Mouse (Mus musculus) hindbrain, embryonic 15.5 days (tissue): ENCODE data around the gene Ube2g2. TPM values are rescaled to one million over a fixed set of nuclear protein-coding genes. Genes with fewer than 3 reads are reported as not detected.

Source experiments
- ATAC-seq: fragments of 200-750 bp; cut with Nextera tagmentation; 2 replicates; pipeline ENCODE4 v1.8.0; 2017; ENCODE audit warnings: low read depth, moderate number of reproducible peaks, moderate TSS enrichment; ENCODE audit not compliant: low FRiP score
- H3K27ac ChIP-seq: fragments of 300-500 bp; sonication (generic); replicated peaks from 2 replicates; pipeline ENCODE4 v1.5.1; 2015; ENCODE audit warnings: mild to moderate bottlenecking, inconsistent platforms
- H3K27me3 ChIP-seq: fragments of 300-500 bp; sonication (generic); 2 replicates; pipeline ENCODE4 v1.6.1; 2015; ENCODE audit warnings: control low read depth, inconsistent platforms
- H3K36me3 ChIP-seq: fragments of 300-500 bp; sonication (generic); 2 replicates; pipeline ENCODE4 v1.6.1; 2015; ENCODE audit warnings: control low read depth, inconsistent platforms
- H3K4me1 ChIP-seq: fragments of 300-500 bp; sonication (generic); replicated peaks from 2 replicates; pipeline ENCODE4 v1.6.1; 2015; ENCODE audit warnings: control low read depth, inconsistent platforms
- H3K4me2 ChIP-seq: fragments of 300-500 bp; sonication (generic); 2 replicates; pipeline ENCODE4 v1.6.1; 2015; ENCODE audit warnings: moderate library complexity, mild to moderate bottlenecking, inconsistent platforms
- H3K4me3 ChIP-seq: fragments of 300-500 bp; sonication (generic); 2 replicates; pipeline ENCODE4 v1.5.1; 2015; ENCODE audit warnings: mild to moderate bottlenecking, inconsistent platforms
- H3K9ac ChIP-seq: fragments of 300-500 bp; sonication (generic); 2 replicates; pipeline ENCODE4 v1.6.1; 2015; ENCODE audit warnings: inconsistent platforms
- H3K9me3 ChIP-seq: fragments of 300-500 bp; sonication (generic); 2 replicates; pipeline ENCODE4 v1.6.1; 2016; ENCODE audit warnings: control low read depth, inconsistent platforms
- WGBS: fragments of 180-500 bp; shearing (Covaris S2); methylation state at CpG from one replicate; pipeline ENCODE4 v1.1.7; 2015; 5-methylcytosine and 5-hydroxymethylcytosine counted together
- polyA plus RNA-seq: library from polyadenylated mRNA; unstranded; fragments of >200 nt; fragmentation: Nextera tagmentation; extraction: Ambion mirVana; gene quantifications from 2 replicates; pipeline ENCODE4 v1.2.1, GENCODE M21; 2015

Gene Ube2g2
- polyA plus RNA-seq, 1 experiment from 2014 or later = 90.0 TPM

GRCm38 (mm10) chr10:77627497-77627896 is 5.4 kb downstream of the Ube2g2 start:
- Histone ChIP-seq H3K27me3 (no peaks in the 10 kb centered on the region), H3K9me3 (no peaks in the 10 kb centered on the region), H3K4me3 (no peak overlapping the region), H3K36me3 (peaks cover 9% of the 10 kb centered on the region; the same call in 1 of the 2 replicates), H3K9ac (no peak overlapping the region), H3K27ac (no peak overlapping the region), H3K4me1 (peaks cover 42% of the 10 kb centered on the region), H3K4me2 (no peak overlapping the region)
- peak; percentile 67 for ATAC-seq
- WGBS = 27% methylated on average over 2 of the region's 2 CpGs

- H3K4me1 ChIP-seq = peaks cover 31% of the 10 kb centered on the region
- H3K4me2 ChIP-seq = no peak overlapping the region
- H3K9me3 ChIP-seq = no peaks in the 10 kb centered on the region
- no peak overlapping the region for H3K27ac ChIP-seq
- no peak overlapping the region for H3K9ac ChIP-seq
- 89% methylated on average over 3 of the region's 3 CpGs for WGBS
- no peaks in the 10 kb centered on the region for H3K27me3 ChIP-seq
- peaks cover 13% of the 10 kb centered on the region for H3K36me3 ChIP-seq
- no peak for ATAC-seq
- H3K4me3 ChIP-seq = no peak overlapping the region
Measured at GRCm38 (mm10) chr10:77629163-77629562, 7.1 kb downstream of the Ube2g2 start.

GRCm38 (mm10) chr10:77629970-77630369 is 7.9 kb downstream of the Ube2g2 start:
- no peak overlapping the region for H3K9ac ChIP-seq
- no peak overlapping the region for H3K27ac ChIP-seq
- no peak for ATAC-seq
- H3K4me3 ChIP-seq = no peak overlapping the region
- H3K4me2 ChIP-seq = no peak overlapping the region
- peaks cover 29% of the 10 kb centered on the region for H3K4me1 ChIP-seq
- no peaks in the 10 kb centered on the region for H3K9me3 ChIP-seq
- H3K27me3 ChIP-seq = no peaks in the 10 kb centered on the region
- 96% methylated on average over 1 of the region's 1 CpGs for WGBS
- peaks cover 13% of the 10 kb centered on the region for H3K36me3 ChIP-seq

GRCm38 (mm10) chr10:77634016-77634415 is 11.9 kb downstream of the Ube2g2 start:
- Histone ChIP-seq H3K9me3 (no peaks in the 10 kb centered on the region), H3K27me3 (no peaks in the 10 kb centered on the region), H3K9ac (no peak overlapping the region), H3K4me3 (no peak overlapping the region), H3K4me1 (peaks cover 14% of the 10 kb centered on the region), H3K27ac (no peak overlapping the region; the same call in 1 of the 2 replicates), H3K36me3 (peaks cover 18% of the 10 kb centered on the region), H3K4me2 (no peak overlapping the region)
- no peak for ATAC-seq
- 75% methylated on average over 6 of the region's 6 CpGs for WGBS

GRCm38 (mm10) chr10:77634452-77635231 is 12.6 kb downstream of the Ube2g2 start:
- ATAC-seq = peak; percentile 78; the same call in 1 of the 2 replicates
- no peak overlapping the region for H3K4me3 ChIP-seq
- no peak overlapping the region for H3K4me2 ChIP-seq
- no peaks in the 10 kb centered on the region for H3K9me3 ChIP-seq
- 44% methylated on average over 13 of the region's 13 CpGs for WGBS
- H3K9ac ChIP-seq = no peak overlapping the region
- peaks cover 15% of the 10 kb centered on the region for H3K4me1 ChIP-seq
- peaks cover 18% of the 10 kb centered on the region for H3K36me3 ChIP-seq
- no peak overlapping the region for H3K27ac ChIP-seq
- H3K27me3 ChIP-seq = no peaks in the 10 kb centered on the region

- Histone ChIP-seq H3K9ac (no peak overlapping the region), H3K4me1 (peaks cover 15% of the 10 kb centered on the region), H3K4me3 (no peak overlapping the region), H3K36me3 (peaks cover 18% of the 10 kb centered on the region), H3K27me3 (no peaks in the 10 kb centered on the region), H3K27ac (no peak overlapping the region), H3K9me3 (no peaks in the 10 kb centered on the region), H3K4me2 (no peak overlapping the region)
- 89% methylated on average over 7 of the region's 7 CpGs for WGBS
- ATAC-seq = no peak
Measured at GRCm38 (mm10) chr10:77636234-77636922, 14.3 kb downstream of the Ube2g2 start.

- no peak for ATAC-seq
- 66% methylated on average over 6 of the region's 6 CpGs for WGBS
- Histone ChIP-seq H3K27me3 (no peaks in the 10 kb centered on the region), H3K36me3 (peaks cover 22% of the 10 kb centered on the region), H3K27ac (no peak overlapping the region), H3K4me2 (no peak overlapping the region), H3K9ac (no peak overlapping the region), H3K9me3 (no peaks in the 10 kb centered on the region), H3K4me3 (no peak overlapping the region), H3K4me1 (peaks cover 13% of the 10 kb centered on the region)
Measured at GRCm38 (mm10) chr10:77638956-77639355, 16.9 kb downstream of the Ube2g2 start.

- H3K27ac ChIP-seq = no peak overlapping the region
- peaks cover 5% of the 10 kb centered on the region; the same call in 1 of the 2 replicates for H3K4me1 ChIP-seq
- no peak overlapping the region for H3K4me3 ChIP-seq
- H3K27me3 ChIP-seq = no peaks in the 10 kb centered on the region
- ATAC-seq = no peak
- H3K36me3 ChIP-seq = peaks cover 39% of the 10 kb centered on the region
- H3K9me3 ChIP-seq = no peaks in the 10 kb centered on the region
- no peak overlapping the region for H3K9ac ChIP-seq
- WGBS = 78% methylated on average over 7 of the region's 7 CpGs
- no peak overlapping the region for H3K4me2 ChIP-seq
Measured at GRCm38 (mm10) chr10:77643160-77643559, 21.1 kb downstream of the Ube2g2 start.

GRCm38 (mm10) chr10:77645571-77645970 is 23.5 kb downstream of the Ube2g2 start:
- Histone ChIP-seq H3K36me3 (peaks cover 39% of the 10 kb centered on the region), H3K4me3 (no peak overlapping the region), H3K9me3 (no peaks in the 10 kb centered on the region), H3K4me2 (no peak overlapping the region), H3K4me1 (no peaks in the 10 kb centered on the region), H3K27me3 (no peaks in the 10 kb centered on the region), H3K27ac (no peak overlapping the region), H3K9ac (no peak overlapping the region)
- WGBS = 93% methylated on average over 5 of the region's 5 CpGs
- no peak for ATAC-seq

GRCm38 (mm10) chr10:77647461-77647860 is 25.4 kb downstream of the Ube2g2 start:
- no peak for ATAC-seq
- 75% methylated on average over 1 of the region's 1 CpGs for WGBS

GRCm38 (mm10) chr10:77647901-77648300 is 25.8 kb downstream of the Ube2g2 start:
- Histone ChIP-seq H3K4me3 (no peak overlapping the region), H3K4me2 (no peak overlapping the region), H3K27ac (no peak overlapping the region), H3K9ac (no peak overlapping the region), H3K36me3 (peaks cover 30% of the 10 kb centered on the region), H3K9me3 (no peaks in the 10 kb centered on the region), H3K4me1 (no peaks in the 10 kb centered on the region), H3K27me3 (no peaks in the 10 kb centered on the region)
- 85% methylated on average over 8 of the region's 8 CpGs for WGBS
- ATAC-seq = no peak

More at GRCm38 (mm10) chr10:77647461-77647860, 25.4 kb downstream of the Ube2g2 start:
- no peak overlapping the region for H3K4me3 ChIP-seq
- H3K9me3 ChIP-seq = no peaks in the 10 kb centered on the region
- H3K27ac ChIP-seq = no peak overlapping the region
- no peaks in the 10 kb centered on the region for H3K4me1 ChIP-seq
- peaks cover 30% of the 10 kb centered on the region for H3K36me3 ChIP-seq
- H3K4me2 ChIP-seq = no peak overlapping the region
- H3K9ac ChIP-seq = no peak overlapping the region
- H3K27me3 ChIP-seq = no peaks in the 10 kb centered on the region

GRCm38 (mm10) chr10:77652046-77652445 is 30.0 kb downstream of the Ube2g2 start:
- Histone ChIP-seq H3K9ac (no peak overlapping the region), H3K9me3 (no peaks in the 10 kb centered on the region), H3K27me3 (no peaks in the 10 kb centered on the region), H3K27ac (no peak overlapping the region), H3K4me1 (no peaks in the 10 kb centered on the region), H3K36me3 (no peaks in the 10 kb centered on the region), H3K4me3 (no peak overlapping the region), H3K4me2 (no peak overlapping the region)
- no peak for ATAC-seq
- 79% methylated on average over 9 of the region's 9 CpGs for WGBS
